Mouse (Mus musculus) forebrain, embryonic 11.5 days (tissue): Measurements from ENCODE around the gene Mrps2. TPM values are rescaled to one million over a fixed set of nuclear protein-coding genes. Genes with fewer than 3 reads are reported as not detected.

Experiments
- ATAC-seq: fragments of 200-750 bp; cut with Nextera tagmentation; replicated peaks from 2 replicates; pipeline ENCODE4 v1.8.0; 2017; ENCODE audit warnings: moderate TSS enrichment; ENCODE audit not compliant: low FRiP score
- DNase-seq: peaks from one replicate; pipeline ENCODE4 v3.0.0-alpha.2; 2017; ENCODE audit warnings: low spot score
- H3K27ac ChIP-seq: fragments of 300-500 bp; sonication (generic); 2 replicates; pipeline ENCODE4 v1.5.1; 2014; ENCODE audit warnings: low read depth, low read length
- H3K27me3 ChIP-seq: fragments of 300-500 bp; sonication (generic); 2 replicates; pipeline ENCODE4 v1.6.1; 2014; ENCODE audit warnings: mild to moderate bottlenecking, low read length, mixed read lengths; ENCODE audit not compliant: control insufficient read depth, insufficient read depth
- H3K36me3 ChIP-seq: fragments of 300-500 bp; sonication (generic); 2 replicates; pipeline ENCODE4 v1.6.1; 2014; ENCODE audit warnings: mild to moderate bottlenecking, low read length, moderate library complexity, mixed read lengths; ENCODE audit not compliant: control insufficient read depth, insufficient read depth
- H3K4me1 ChIP-seq: fragments of 300-500 bp; sonication (generic); replicated peaks from 2 replicates; pipeline ENCODE4 v1.6.1; 2014; ENCODE audit warnings: low read length, mixed read lengths; ENCODE audit not compliant: control insufficient read depth, insufficient read depth
- H3K4me2 ChIP-seq: fragments of 300-500 bp; sonication (generic); 2 replicates; pipeline ENCODE4 v1.6.1; 2014; ENCODE audit warnings: low read depth, mild to moderate bottlenecking, low read length, moderate library complexity, mixed read lengths; ENCODE audit not compliant: severe bottlenecking
- H3K4me3 ChIP-seq: fragments of 300-500 bp; sonication (generic); 2 replicates; pipeline ENCODE4 v1.5.1; 2014; ENCODE audit warnings: low read depth, low read length
- H3K9ac ChIP-seq: fragments of 300-500 bp; sonication (generic); 2 replicates; pipeline ENCODE4 v1.6.1; 2014; ENCODE audit warnings: low read length
- H3K9me3 ChIP-seq: fragments of 300-500 bp; sonication (generic); 2 replicates; pipeline ENCODE4 v1.6.1; 2016; ENCODE audit warnings: low read length, mixed read lengths; ENCODE audit not compliant: control insufficient read depth
- WGBS: fragments of 180-500 bp; shearing (Covaris S2); extraction: QIAGEN DNeasy Blood & Tissue Kit; methylation state at CpG from one replicate; pipeline ENCODE4 v1.1.7; 2014; 5-methylcytosine and 5-hydroxymethylcytosine counted together
- polyA plus RNA-seq: library from polyadenylated mRNA; unstranded; fragments of >200 nt; fragmentation: Nextera tagmentation; extraction: Ambion mirVana; gene quantifications from 2 replicates; pipeline ENCODE4 v1.2.1, GENCODE M21; 2014

The Mrps2 gene
- polyA plus RNA-seq, 1 experiment from 2014 or later, result 70.6 TPM

GRCm38 (mm10) chr2:28494521-28494920, 26.7 kb downstream of the Mrps2 start:
- Histone ChIP-seq H3K4me3 (no peak overlapping the region), H3K9ac (no peak overlapping the region), H3K9me3 (no peaks in the 10 kb centered on the region), H3K36me3 (no peaks in the 10 kb centered on the region), H3K27ac (no peak overlapping the region), H3K4me2 (no peak overlapping the region), H3K4me1 (no peaks in the 10 kb centered on the region), H3K27me3 (no peaks in the 10 kb centered on the region)
- 86% methylated on average over 2 of the region's 2 CpGs for WGBS
- no peak for ATAC-seq
- DNase-seq, result no peak

- Histone ChIP-seq H3K4me3 (no peak overlapping the region), H3K4me1 (no peaks in the 10 kb centered on the region), H3K9me3 (no peaks in the 10 kb centered on the region), H3K36me3 (no peaks in the 10 kb centered on the region), H3K4me2 (no peak overlapping the region), H3K9ac (no peak overlapping the region), H3K27ac (no peak overlapping the region), H3K27me3 (no peaks in the 10 kb centered on the region)
- no peak for DNase-seq
- ATAC-seq, result no peak
- WGBS, result 84% methylated on average over 14 of the region's 14 CpGs
Measured at GRCm38 (mm10) chr2:28495207-28495756, 27.4 kb downstream of the Mrps2 start.

- H3K4me1 ChIP-seq, result no peaks in the 10 kb centered on the region
- H3K4me2 ChIP-seq, result no peak overlapping the region
- H3K36me3 ChIP-seq, result no peaks in the 10 kb centered on the region
- DNase-seq (peak; percentile 40), ATAC-seq (no peak)
- H3K9me3 ChIP-seq, result no peaks in the 10 kb centered on the region
- 87% methylated on average over 16 of the region's 16 CpGs for WGBS
- H3K27me3 ChIP-seq, result no peaks in the 10 kb centered on the region
- H3K9ac ChIP-seq, result no peak overlapping the region
- no peak overlapping the region for H3K4me3 ChIP-seq
- H3K27ac ChIP-seq, result no peak overlapping the region
Measured at GRCm38 (mm10) chr2:28495801-28496595, 28.1 kb downstream of the Mrps2 start.

- no peaks in the 10 kb centered on the region for H3K36me3 ChIP-seq
- ATAC-seq (no peak), DNase-seq (peak; percentile 41)
- H3K27me3 ChIP-seq, result no peaks in the 10 kb centered on the region
- H3K4me3 ChIP-seq, result no peak within 1 kb of the TSS
- no peak within 1 kb of the TSS for H3K9ac ChIP-seq
- no peak within 1 kb of the TSS for H3K27ac ChIP-seq
- no peaks in the 10 kb centered on the region for H3K9me3 ChIP-seq
- 73% methylated on average over 5 of the region's 5 CpGs for WGBS
- H3K4me2 ChIP-seq, result no peak within 1 kb of the TSS
- H3K4me1 ChIP-seq, result no peaks in the 10 kb centered on the region
Measured at GRCm38 (mm10) chr2:28496671-28497070, 28.8 kb downstream of the Mrps2 start, which contains the start of gene Gbgt1. Gene Gbgt1 (plus strand): TSS chr2:28496891.

GRCm38 (mm10) chr2:28497561-28497960, 29.7 kb downstream of the Mrps2 start:
- Histone ChIP-seq H3K9me3 (no peaks in the 10 kb centered on the region), H3K36me3 (no peaks in the 10 kb centered on the region), H3K4me3 (no peak overlapping the region), H3K27me3 (no peaks in the 10 kb centered on the region), H3K4me1 (no peaks in the 10 kb centered on the region), H3K9ac (no peak overlapping the region), H3K4me2 (no peak overlapping the region), H3K27ac (no peak overlapping the region)
- ATAC-seq, result no peak
- DNase-seq, result no peak
- WGBS, result 90% methylated on average over 5 of the region's 5 CpGs

GRCm38 (mm10) chr2:28498431-28498830, 30.6 kb downstream of the Mrps2 start:
- Histone ChIP-seq H3K27me3 (no peaks in the 10 kb centered on the region), H3K4me2 (no peak overlapping the region), H3K4me1 (no peaks in the 10 kb centered on the region), H3K36me3 (no peaks in the 10 kb centered on the region), H3K9ac (no peak overlapping the region), H3K9me3 (no peaks in the 10 kb centered on the region), H3K27ac (no peak overlapping the region), H3K4me3 (no peak overlapping the region)
- ATAC-seq (no peak), DNase-seq (peak; percentile 20)
- WGBS, result 88% methylated on average over 4 of the region's 4 CpGs

- no peaks in the 10 kb centered on the region for H3K4me1 ChIP-seq
- no peaks in the 10 kb centered on the region for H3K36me3 ChIP-seq
- no peak overlapping the region for H3K4me2 ChIP-seq
- 85% methylated on average over 10 of the region's 10 CpGs for WGBS
- no peaks in the 10 kb centered on the region for H3K9me3 ChIP-seq
- H3K9ac ChIP-seq, result no peak overlapping the region
- H3K27me3 ChIP-seq, result no peaks in the 10 kb centered on the region
- ATAC-seq, result no peak
- no peak overlapping the region for H3K27ac ChIP-seq
- H3K4me3 ChIP-seq, result no peak overlapping the region
- no peak for DNase-seq
Measured at GRCm38 (mm10) chr2:28502987-28503386, 35.1 kb downstream of the Mrps2 start.

- Histone ChIP-seq H3K4me1 (no peaks in the 10 kb centered on the region), H3K9ac (no peak overlapping the region), H3K36me3 (no peaks in the 10 kb centered on the region), H3K4me3 (no peak overlapping the region), H3K27me3 (no peaks in the 10 kb centered on the region), H3K4me2 (no peak overlapping the region), H3K27ac (no peak overlapping the region), H3K9me3 (no peaks in the 10 kb centered on the region)
- ATAC-seq (no peak), DNase-seq (no peak)
- 89% methylated on average over 13 of the region's 13 CpGs for WGBS
Measured at GRCm38 (mm10) chr2:28504676-28505075, 36.8 kb downstream of the Mrps2 start.

- no peaks in the 10 kb centered on the region for H3K36me3 ChIP-seq
- H3K9me3 ChIP-seq, result no peaks in the 10 kb centered on the region
- ATAC-seq, result no peak
- H3K4me3 ChIP-seq, result no peak within 1 kb of the TSS
- no peak within 1 kb of the TSS for H3K27ac ChIP-seq
- no peaks in the 10 kb centered on the region for H3K4me1 ChIP-seq
- no peak within 1 kb of the TSS for H3K4me2 ChIP-seq
- no peak for DNase-seq
- no peaks in the 10 kb centered on the region for H3K27me3 ChIP-seq
- WGBS, result 81% methylated on average over 3 of the region's 3 CpGs
- no peak within 1 kb of the TSS for H3K9ac ChIP-seq
Measured at GRCm38 (mm10) chr2:28505795-28506194, 37.9 kb downstream of the Mrps2 start, which contains the start of gene Gm10134. Gene Gm10134 (plus strand): TSS chr2:28506095.
